Mouse (Mus musculus) urinary bladder, postnatal 10 days (tissue): ENCODE data around the gene Gtdc1.

Experiments
- DNase-seq: peaks from one replicate; pipeline ENCODE4 v3.0.0; 2022; ENCODE audit warnings: low spot score

Gtdc1 gene

DNA sequence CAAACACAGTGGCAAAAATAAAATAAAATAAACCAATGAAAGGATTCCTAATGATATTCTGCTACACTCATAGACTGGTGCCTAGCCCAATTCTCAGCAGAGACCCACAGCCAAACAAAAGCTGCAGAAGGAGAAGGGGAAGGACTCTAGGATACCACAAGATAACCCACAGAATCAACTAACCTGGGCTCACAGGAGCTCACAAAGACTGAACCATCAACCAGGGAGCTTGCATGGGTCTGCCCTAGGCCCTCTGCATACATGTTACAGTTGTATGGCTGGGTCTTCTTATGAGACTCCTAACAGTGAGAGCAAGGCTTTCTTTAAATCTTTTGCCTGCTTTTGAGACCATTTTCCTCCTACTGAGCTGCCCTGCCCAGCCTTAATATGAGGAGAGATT is 2.8 kb downstream of the Gtdc1 start:
- DNase-seq: no peak

GRCm38 (mm10) chr2:44923056-44923883 is 4.2 kb downstream of the Gtdc1 start:
- no peak for DNase-seq

DNA sequence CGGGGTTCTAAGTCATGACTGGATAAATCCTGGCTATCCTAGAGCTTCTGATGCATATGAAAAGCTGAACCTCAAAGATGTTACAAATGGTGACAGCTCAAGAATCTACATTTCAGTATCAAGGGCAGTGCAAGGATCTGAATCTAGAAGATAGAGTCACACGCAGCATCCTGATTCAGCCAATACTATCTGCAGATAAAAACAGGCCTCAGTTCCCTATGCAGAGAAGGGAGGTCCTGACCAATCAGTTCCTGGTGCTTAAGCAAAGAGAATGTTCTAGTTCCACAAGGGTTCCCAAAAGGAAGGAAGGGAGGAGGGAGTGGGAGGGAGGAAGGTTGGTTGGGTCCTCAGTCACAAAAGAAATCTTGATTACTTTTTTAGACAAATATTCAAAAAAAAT is 5.0 kb downstream of the Gtdc1 start:
- no peak for DNase-seq

GRCm38 (mm10) chr2:44920471-44920870 is 7.0 kb downstream of the Gtdc1 start:
- no peak for DNase-seq

- DNase-seq: no peak
These were observed 8.1 kb downstream of the Gtdc1 start for GRCm38 (mm10) chr2:44919326-44919725.

GRCm38 (mm10) chr2:44918737-44919136 is 8.7 kb downstream of the Gtdc1 start:
- DNase-seq: no peak

- DNase-seq: no peak
These were observed 11.2 kb downstream of the Gtdc1 start for GRCm38 (mm10) chr2:44916286-44916685.

- DNase-seq: no peak
These were observed 29.7 kb downstream of the Gtdc1 start for GRCm38 (mm10) chr2:44897801-44898200.

DNA sequence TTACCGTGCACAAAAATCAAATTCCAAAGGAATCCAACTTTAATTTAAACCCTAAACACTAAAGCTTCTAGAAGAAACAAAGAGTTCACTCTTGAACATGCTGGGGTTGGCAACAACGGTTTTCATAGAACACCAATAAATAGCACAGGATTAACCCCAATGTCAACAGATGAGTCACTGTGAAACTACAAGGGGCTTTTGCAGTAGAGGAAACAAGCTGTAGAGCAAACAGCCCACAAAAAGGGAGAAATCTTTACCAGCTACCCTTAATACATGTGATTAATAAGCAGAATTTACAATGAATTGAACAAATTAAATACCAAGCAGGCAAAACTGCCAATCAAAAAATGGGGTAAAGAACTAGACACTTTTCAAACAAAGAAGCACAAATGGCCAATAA is 53.7 kb downstream of the Gtdc1 start:
- DNase-seq: no peak

GRCm38 (mm10) chr2:44864726-44865125 is 62.7 kb downstream of the Gtdc1 start:
- no peak for DNase-seq

- DNase-seq: no peak
These were observed 73.0 kb downstream of the Gtdc1 start for GRCm38 (mm10) chr2:44854475-44854874.

GRCm38 (mm10) chr2:44849666-44850065 is 77.8 kb downstream of the Gtdc1 start:
- no peak for DNase-seq

GRCm38 (mm10) chr2:44848156-44848555 is 79.3 kb downstream of the Gtdc1 start:
- no peak for DNase-seq

DNA sequence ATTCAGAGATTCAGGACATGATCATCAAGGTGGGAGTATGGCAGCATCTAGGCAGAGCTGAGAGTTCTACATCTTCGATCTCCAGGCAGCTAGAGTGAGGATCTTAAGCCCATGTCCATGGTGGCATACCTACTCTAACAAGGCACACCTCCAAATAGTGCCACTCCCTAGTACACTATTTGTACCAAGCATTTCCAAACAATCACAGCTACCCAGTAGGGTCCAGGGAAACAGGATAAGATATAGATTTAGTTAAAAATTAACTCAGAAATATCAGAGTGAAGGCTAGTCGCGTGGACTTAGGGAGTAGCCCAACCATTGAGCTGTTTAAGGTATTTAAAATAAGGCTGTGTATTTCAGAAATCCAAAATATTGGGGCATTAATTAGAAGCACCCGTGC is 82.0 kb downstream of the Gtdc1 start:
- no peak for DNase-seq

DNA sequence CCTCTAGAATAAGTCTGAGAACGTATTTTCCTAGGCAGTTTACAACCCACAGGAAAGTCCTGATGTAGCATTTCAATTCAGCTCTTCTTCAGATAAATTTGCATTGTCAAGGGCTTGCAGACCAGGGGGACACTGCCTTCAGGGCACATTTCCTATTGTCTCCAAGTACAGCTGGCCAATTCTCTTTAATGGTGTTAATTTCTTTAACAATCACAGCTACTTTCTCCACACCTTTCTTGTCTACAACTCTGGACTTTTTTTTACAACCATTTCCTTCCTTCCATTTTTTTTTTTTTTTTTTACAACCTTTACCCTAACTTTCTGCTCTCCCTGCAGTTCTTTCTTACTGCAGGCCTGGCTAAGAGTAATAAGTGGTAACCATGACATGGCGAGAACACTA is 97.7 kb downstream of the Gtdc1 start:
- no peak for DNase-seq

DNA sequence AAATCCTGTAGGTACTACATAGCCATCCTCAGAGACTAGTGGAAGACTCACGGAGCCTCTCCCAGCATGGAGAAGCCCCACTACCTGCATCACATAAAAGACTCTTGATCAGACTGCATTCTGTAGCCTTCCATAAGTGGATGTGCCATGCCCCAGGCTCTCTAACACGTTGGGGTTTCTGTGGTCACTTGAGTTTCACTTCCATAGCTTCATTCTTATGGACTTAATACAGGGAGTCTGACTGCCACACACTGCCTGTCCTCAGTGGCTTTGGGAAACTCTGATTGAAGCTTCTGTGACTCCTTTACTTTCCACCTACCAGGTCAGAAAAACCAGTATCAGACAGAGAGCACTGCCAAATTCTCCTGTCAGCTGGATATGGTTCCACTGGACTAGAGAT is 98.1 kb downstream of the Gtdc1 start:
- no peak for DNase-seq

- no peak for DNase-seq
These were observed 100.8 kb downstream of the Gtdc1 start for GRCm38 (mm10) chr2:44826609-44827008.

GRCm38 (mm10) chr2:44817787-44818186 is 109.7 kb downstream of the Gtdc1 start:
- no peak for DNase-seq

- no peak for DNase-seq
These were observed 113.7 kb downstream of the Gtdc1 start for GRCm38 (mm10) chr2:44813729-44814128.

- no peak for DNase-seq
These were observed 123.0 kb downstream of the Gtdc1 start for GRCm38 (mm10) chr2:44804497-44804896.

- no peak for DNase-seq
These were observed 126.1 kb downstream of the Gtdc1 start for GRCm38 (mm10) chr2:44801361-44801760.

DNA sequence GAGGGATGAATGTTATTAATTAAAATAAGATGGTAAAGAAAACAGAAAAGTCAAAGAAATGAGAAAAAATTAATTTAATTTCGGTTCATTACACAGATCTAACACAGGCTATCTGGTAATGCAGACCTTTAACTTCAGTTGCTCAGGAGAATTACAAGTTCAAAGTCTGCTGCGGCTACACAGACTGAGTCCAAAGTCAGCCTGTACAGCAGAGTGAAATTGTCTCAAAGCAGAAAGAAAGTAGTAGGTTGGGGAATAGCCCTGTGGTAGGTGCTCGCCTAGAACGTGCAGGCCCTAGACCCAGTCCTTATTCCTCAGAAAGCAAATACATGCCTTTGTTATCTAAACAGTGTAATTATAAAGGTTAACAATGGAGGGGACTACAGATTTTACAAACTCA is 135.6 kb downstream of the Gtdc1 start:
- DNase-seq: no peak

DNA sequence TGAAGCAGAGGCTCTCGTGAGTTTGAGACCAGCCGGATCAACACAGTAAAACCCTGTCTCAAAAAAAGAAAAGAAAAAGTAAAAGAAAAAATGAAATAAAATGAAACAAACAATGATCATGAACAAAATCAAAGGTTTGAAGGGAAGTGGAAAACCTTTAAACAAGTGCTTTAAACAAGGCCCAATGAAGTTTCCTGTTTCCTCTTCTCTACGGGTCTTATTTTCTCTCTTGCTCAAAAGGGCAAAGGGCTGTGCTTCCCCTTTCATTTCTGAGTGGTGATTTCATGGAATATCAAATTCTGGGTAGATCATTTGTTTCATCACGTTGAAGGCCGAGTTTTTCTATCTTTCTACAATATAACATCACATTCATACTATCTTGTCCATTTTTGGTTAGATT is 136.3 kb downstream of the Gtdc1 start:
- DNase-seq: no peak

DNA sequence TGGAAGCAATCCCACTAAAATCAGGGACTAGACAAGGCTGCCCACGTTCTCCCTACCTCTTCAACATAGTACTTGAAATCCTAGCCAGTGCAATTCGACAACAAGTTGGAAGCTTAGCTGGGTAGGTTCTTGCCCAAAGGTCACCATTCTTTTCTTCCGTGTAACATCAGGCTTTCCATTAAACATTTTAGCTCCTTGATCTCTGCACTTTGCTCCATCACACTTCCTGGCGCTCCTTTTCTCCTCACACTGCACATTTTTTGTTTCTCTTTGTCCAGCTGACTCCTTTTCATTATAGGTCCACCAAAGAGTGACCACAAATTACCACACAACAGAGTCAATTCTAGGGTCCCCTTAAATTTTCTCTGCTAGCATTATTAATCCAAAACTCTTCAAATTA is 144.7 kb downstream of the Gtdc1 start:
- DNase-seq: no peak
